Mouse (Mus musculus): ENCODE results near the gene Sugp1.

- no peak for TF ChIP-seq CTCF (IDR thresholded peaks at IDR 0.05; ENCODE audit: low read depth, low read length)
- no peak for TF ChIP-seq POLR2A (IDR thresholded peaks at IDR 0.05; ENCODE audit: insufficient read depth, low read length)
Observed at GRCm38 (mm10) chr8:69995422-69995775, 47.2 kb upstream of the Sugp1 start.
